Mouse (Mus musculus): ENCODE measurements at regions not wholly inside any gene's neighbourhood (a gene's known extent, or its start where the extent isn't known, plus 50 kb on each side); places are given as distances from the start of the nearest gene placed in this dataset.
"Not testable (repeated sequence)": the region's sequence is repeated elsewhere in the genome, so short reads cannot be mapped to it uniquely, and the experiment has no call there.

DNA sequence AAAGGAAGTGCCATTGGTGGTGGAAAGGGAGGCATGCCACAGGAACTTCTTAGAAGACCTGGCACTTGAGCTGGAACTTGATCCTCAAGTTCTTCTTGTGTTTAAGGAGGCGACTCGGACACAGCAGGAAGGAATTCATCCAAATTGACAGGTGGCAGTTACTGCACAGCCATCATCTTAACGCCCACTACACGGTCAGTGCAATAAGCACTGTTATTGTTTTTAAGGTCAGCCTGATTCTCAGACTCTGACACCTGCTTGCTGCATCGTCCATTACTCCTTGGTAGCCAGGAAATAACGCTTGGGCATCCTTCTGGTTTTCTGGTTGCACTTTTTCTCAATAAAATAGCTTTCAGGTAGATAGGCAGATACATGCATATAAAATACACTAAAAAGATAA, 118.6 kb upstream of the Cdyl start:
- H3K4me1 ChIP-seq (ENCODE audit: control insufficient read depth, insufficient read depth, low read length), result no peaks in the 10 kb centered on the region
- no peak overlapping the region for H3K4me3 ChIP-seq (replicated peaks; ENCODE audit: extremely low read depth, low read depth, low read length)
- 66% methylated on average over 6 of the region's 6 CpGs for WGBS
- no peak for DNase-seq
- TF ChIP-seq POLR2A (IDR thresholded peaks at IDR 0.05; ENCODE audit: borderline replicate concordance, extremely low read depth, low read depth, low read length) (no peak), CTCF (IDR thresholded peaks at IDR 0.05; ENCODE audit: insufficient read depth, low read length) (no peak)

DNA sequence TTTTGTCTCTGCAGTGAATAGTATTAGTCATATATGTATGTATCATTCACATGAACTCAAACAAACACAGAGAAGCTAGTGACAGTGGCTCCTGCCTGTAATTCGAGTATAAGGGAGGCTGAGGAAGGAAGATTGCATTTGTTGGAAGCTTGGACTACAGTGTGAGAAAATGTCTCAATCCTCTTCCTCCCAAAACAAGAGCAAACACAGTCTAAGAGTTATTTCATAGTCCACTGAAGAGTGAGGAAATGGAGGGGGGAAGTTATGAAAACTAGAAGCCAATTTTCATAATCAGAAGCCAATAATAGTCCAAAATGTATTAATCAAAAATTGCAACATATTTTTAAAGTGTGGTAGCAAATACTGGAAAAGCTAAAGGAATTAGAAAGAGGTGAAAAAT, 95.6 kb upstream of the Cdyl start:
- H3K4me3 ChIP-seq (replicated peaks; ENCODE audit: extremely low read depth, low read depth, low read length), result no peak overlapping the region
- no peak for DNase-seq
- no peaks in the 10 kb centered on the region for H3K4me1 ChIP-seq (ENCODE audit: control insufficient read depth, insufficient read depth, low read length)
- TF ChIP-seq CTCF (IDR thresholded peaks at IDR 0.05; ENCODE audit: insufficient read depth, low read length) (no peak), POLR2A (IDR thresholded peaks at IDR 0.05; ENCODE audit: borderline replicate concordance, extremely low read depth, low read depth, low read length) (no peak)
- WGBS, result 13% methylated on average over 1 of the region's 1 CpGs

DNA sequence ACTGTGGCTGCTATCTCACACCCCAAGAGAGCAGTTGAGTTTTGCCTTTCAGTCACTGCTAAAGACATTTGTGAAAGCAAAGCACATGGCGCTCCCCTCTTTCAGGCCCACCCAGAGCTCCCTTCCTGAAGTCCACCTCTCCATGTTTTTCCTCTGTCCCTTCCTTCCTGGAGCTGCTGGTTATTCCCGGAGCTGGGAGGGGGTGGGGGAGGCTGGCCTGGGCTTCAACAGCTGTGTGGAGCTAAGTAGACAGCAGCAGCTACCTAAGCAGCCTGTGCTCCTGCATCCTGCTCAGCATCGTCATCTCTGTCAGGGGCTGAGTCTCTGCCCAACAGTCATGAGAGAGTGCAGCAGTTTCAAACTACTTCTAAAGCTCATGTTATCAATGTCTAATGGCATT, 78.0 kb upstream of the Cdyl start:
- TF ChIP-seq CTCF (IDR thresholded peaks at IDR 0.05; ENCODE audit: insufficient read depth, low read length) (no peak), POLR2A (IDR thresholded peaks at IDR 0.05; ENCODE audit: borderline replicate concordance, extremely low read depth, low read depth, low read length) (no peak)
- WGBS, result 37% methylated on average over 3 of the region's 3 CpGs
- H3K4me1 ChIP-seq (ENCODE audit: control insufficient read depth, insufficient read depth, low read length), result no peaks in the 10 kb centered on the region
- H3K4me3 ChIP-seq (replicated peaks; ENCODE audit: extremely low read depth, low read depth, low read length), result no peak overlapping the region
- no peak for DNase-seq

DNA sequence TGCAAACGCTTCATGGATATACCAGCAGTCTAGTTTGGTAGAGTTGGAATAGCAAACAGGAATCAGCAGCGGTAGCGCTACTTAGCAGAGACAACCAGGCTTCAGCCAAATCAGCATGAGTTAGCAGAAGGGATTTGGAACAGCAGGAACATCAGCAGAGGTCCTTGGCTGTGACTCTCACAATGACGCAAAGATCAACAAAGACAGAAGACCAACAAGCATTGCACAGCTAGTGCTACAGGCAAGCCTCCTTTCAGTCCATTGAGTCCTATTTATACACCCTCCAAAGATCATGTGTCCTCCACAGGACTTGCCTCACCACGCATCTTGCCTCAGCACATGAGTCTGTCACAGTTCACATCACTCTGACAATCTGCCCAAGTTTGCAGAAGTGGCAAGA, 61.6 kb upstream of the Cdyl start:
- TF ChIP-seq CTCF (IDR thresholded peaks at IDR 0.05; ENCODE audit: insufficient read depth, low read length) (no peak), POLR2A (IDR thresholded peaks at IDR 0.05; ENCODE audit: borderline replicate concordance, extremely low read depth, low read depth, low read length) (no peak)
- DNase-seq, result no peak
- H3K4me3 ChIP-seq (replicated peaks; ENCODE audit: extremely low read depth, low read depth, low read length), result no peak overlapping the region
- 93% methylated on average over 5 of the region's 5 CpGs for WGBS
- H3K4me1 ChIP-seq (ENCODE audit: control insufficient read depth, insufficient read depth, low read length), result no peaks in the 10 kb centered on the region

DNA sequence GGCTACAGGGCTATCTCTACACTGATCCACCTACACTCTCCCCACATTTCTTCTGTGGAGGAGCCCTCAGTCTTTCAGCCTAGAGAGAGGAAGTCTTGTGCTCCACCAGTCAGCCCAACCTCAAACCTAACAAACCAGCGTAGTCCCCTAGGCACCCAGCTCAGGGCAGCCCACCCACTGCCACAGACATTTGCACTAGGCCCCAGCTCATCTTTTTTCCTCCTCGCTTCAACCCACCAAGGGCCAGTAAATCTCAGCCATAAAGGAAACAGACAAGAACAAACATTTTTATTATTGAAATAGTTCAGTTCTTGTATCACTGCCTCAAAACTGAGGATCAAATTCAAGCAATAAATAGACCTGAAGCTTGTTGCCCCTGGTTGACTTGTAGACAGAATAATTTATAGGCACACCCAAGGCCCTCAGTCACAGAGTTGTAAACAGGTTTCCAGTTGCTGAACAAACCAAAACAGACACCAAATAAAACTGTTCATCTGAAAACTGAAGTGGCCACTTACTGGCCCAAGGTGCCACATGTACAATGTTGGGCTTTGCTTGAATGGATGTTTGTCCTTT, 58.0 kb upstream of the Cdyl start:
- 84% methylated on average over 2 of the region's 2 CpGs for WGBS

DNA sequence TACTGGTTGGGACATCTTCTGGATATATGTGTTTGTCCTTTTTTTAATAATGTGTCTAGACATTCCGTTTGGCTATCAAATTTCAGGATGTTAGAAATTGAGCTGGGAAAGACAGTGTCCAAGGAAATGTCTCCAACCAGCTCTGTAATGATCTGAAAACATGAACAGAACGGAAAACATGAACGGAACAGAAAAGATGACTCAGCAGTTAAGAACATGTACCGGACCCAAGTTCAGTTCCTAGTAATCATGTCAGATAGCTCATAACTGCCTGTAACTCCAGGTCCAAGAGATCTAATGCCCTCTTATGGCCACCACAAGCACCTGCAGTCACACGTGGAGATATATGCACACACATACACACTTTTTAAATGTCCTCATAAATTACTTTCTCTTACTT, 56.6 kb upstream of the Cdyl start:
- no peak overlapping the region for H3K4me3 ChIP-seq (replicated peaks; ENCODE audit: extremely low read depth, low read depth, low read length)
- TF ChIP-seq POLR2A (IDR thresholded peaks at IDR 0.05; ENCODE audit: borderline replicate concordance, extremely low read depth, low read depth, low read length), result no peak
- TF ChIP-seq CTCF (IDR thresholded peaks at IDR 0.05; ENCODE audit: insufficient read depth, low read length), result no peak
- WGBS, result 93% methylated on average over 5 of the region's 5 CpGs
- DNase-seq, result no peak
- no peaks in the 10 kb centered on the region for H3K4me1 ChIP-seq (ENCODE audit: control insufficient read depth, insufficient read depth, low read length)

More for the DNA sequence above, 58.0 kb upstream of the Cdyl start:
- no peak for TF ChIP-seq CTCF (IDR thresholded peaks at IDR 0.05; ENCODE audit: insufficient read depth, low read length)
- no peak for TF ChIP-seq POLR2A (IDR thresholded peaks at IDR 0.05; ENCODE audit: borderline replicate concordance, extremely low read depth, low read depth, low read length)
- DNase-seq, result no peak
- H3K4me3 ChIP-seq (replicated peaks; ENCODE audit: extremely low read depth, low read depth, low read length), result no peak overlapping the region
- no peaks in the 10 kb centered on the region for H3K4me1 ChIP-seq (ENCODE audit: control insufficient read depth, insufficient read depth, low read length)

DNA sequence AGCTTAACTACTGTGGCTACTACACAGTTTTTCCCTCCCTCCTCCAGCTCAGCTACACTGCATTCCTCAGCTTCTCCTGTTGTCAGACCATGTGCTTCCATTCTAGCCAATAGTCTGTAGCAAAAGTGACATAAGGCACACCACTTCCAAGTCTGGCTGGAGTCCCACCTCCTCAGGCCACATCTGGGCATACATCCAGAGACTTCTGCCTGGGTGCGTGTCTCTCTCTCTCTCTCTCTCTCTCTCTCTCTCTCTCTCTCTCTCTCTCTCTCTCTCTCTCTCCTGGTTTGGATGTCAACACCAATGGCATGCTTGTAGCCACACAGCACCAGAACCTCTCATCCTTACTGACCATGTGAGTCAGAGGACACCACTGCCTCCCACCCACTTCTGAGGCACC, 55.6 kb upstream of the Cdyl start:
- no peaks in the 10 kb centered on the region for H3K4me1 ChIP-seq (ENCODE audit: control insufficient read depth, insufficient read depth, low read length)
- H3K4me3 ChIP-seq (replicated peaks; ENCODE audit: extremely low read depth, low read depth, low read length), result no peak overlapping the region
- no peak for TF ChIP-seq POLR2A (IDR thresholded peaks at IDR 0.05; ENCODE audit: borderline replicate concordance, extremely low read depth, low read depth, low read length)
- TF ChIP-seq CTCF (IDR thresholded peaks at IDR 0.05; ENCODE audit: insufficient read depth, low read length), result no peak
- WGBS, result 20% methylated on average over 1 of the region's 1 CpGs
- no peak for DNase-seq

DNA sequence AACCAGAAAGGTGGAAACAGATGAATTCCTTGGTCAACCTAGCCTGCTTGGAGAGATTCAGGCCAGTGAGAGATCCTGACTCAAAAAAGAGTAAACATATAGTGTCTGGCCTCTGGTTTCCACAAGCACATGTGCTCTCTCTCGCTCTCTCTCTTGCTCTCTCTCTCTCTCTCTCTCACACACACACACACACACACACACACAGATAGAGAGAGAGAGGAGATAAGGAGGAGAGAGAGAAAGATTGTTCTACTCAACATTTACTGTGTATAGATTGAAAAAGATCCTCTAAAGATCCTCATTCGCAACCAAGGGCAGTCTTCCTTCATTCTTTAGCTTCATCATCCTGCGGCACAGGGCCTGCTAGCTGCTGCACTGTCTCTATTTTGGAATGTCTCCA, 54.9 kb upstream of the Cdyl start:
- no peaks in the 10 kb centered on the region for H3K4me1 ChIP-seq (ENCODE audit: control insufficient read depth, insufficient read depth, low read length)
- H3K4me3 ChIP-seq (replicated peaks; ENCODE audit: extremely low read depth, low read depth, low read length), result no peak overlapping the region
- DNase-seq, result no peak
- TF ChIP-seq POLR2A (IDR thresholded peaks at IDR 0.05; ENCODE audit: borderline replicate concordance, extremely low read depth, low read depth, low read length), result no peak
- no peak for TF ChIP-seq CTCF (IDR thresholded peaks at IDR 0.05; ENCODE audit: insufficient read depth, low read length)
- 97% methylated on average over 3 of the region's 3 CpGs for WGBS

DNA sequence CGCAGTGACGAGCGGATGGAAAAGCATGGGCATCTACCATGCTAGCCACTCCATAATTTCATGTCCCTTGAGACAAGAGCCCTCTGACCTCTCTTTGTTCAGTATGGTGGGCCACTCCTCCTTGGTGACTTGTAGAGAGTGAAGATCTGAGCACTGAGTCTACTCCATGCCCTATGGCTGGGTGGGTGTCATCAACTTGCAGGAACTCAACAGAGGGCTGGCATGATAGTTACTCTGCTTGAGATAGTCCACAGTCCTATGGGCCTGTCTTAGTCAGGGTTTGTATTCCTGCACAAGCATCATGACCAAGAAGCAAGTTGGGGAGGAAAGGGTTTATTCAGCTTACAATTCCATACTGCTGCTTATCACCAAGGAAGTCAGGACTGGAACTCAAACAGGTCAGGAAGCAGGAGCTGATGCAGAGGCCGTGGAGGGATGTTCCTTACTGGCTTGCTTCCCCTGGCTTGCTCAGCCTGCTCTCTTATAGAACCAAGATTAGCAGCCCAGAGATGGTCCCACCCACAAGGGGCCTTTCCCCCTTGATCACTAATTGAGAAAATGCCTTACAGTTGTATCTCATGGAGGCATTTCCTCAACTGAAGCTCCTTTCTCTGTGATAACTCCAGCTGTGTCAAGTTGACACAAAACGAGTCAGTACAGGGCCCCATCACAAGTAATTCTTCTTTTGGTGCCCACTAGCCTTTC, 52.6 kb upstream of the Cdyl start:
- H3K4me3 ChIP-seq (replicated peaks; ENCODE audit: extremely low read depth, low read depth, low read length); DNase-seq; H3K4me1 ChIP-seq (ENCODE audit: control insufficient read depth, insufficient read depth, low read length): not testable (repeated sequence)
- 78% methylated on average over 5 of the region's 5 CpGs for WGBS

DNA sequence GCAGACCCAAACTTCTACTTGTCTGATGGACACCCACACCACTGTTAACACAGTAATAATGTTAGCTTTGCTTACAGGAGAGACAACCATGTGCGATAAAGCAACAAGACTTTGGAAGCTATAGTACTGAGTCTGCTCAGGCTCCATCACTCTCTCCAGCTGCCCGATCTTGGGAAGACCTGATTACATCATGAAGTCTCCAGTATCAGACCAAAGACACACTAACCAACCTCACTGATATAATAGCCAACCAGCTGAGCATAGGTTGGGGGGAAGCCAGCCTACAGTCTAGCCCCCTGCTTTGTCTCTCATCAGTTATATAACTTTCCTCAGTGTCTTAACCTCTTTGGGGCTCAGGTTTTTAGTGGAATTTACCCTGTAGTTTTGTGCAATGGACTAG, 51.9 kb upstream of the Cdyl start:
- H3K4me3 ChIP-seq (replicated peaks; ENCODE audit: extremely low read depth, low read depth, low read length), result no peak overlapping the region
- no peaks in the 10 kb centered on the region for H3K4me1 ChIP-seq (ENCODE audit: control insufficient read depth, insufficient read depth, low read length)
- 90% methylated on average over 2 of the region's 2 CpGs for WGBS
- DNase-seq, result no peak
- no peak for TF ChIP-seq POLR2A (IDR thresholded peaks at IDR 0.05; ENCODE audit: borderline replicate concordance, extremely low read depth, low read depth, low read length)
- TF ChIP-seq CTCF (IDR thresholded peaks at IDR 0.05; ENCODE audit: insufficient read depth, low read length), result no peak

Measured in lung, adult 2 months (tissue).